Mouse (Mus musculus) heart, postnatal 25 days (tissue): Measurements from ENCODE around the gene Cnot4. TPM values are rescaled to one million over a fixed set of nuclear protein-coding genes. Genes with fewer than 3 reads are reported as not detected.
"Not testable (repeated sequence)": the region's sequence is repeated elsewhere in the genome, so short reads cannot be mapped to it uniquely, and the experiment has no call there.

Source experiments
- DNase-seq: peaks from one replicate; pipeline ENCODE4 v3.0.0; 2022; ENCODE audit warnings: low spot score
- intact Hi-C: fragments of 180-260 bp; cut with DNase I; formaldehyde crosslinking; loops from one replicate; pipeline ENCODE4 v1.15.1; 2025
- total RNA-seq, 2 experiments: library from RNA; stranded (reverse); gene quantifications; 2 replicates each; pipeline ENCODE4 v1.2.3; 2021

Cnot4 gene
- total RNA-seq, result 10 to 100 TPM; 21.8 to 23.3 TPM

DNA sequence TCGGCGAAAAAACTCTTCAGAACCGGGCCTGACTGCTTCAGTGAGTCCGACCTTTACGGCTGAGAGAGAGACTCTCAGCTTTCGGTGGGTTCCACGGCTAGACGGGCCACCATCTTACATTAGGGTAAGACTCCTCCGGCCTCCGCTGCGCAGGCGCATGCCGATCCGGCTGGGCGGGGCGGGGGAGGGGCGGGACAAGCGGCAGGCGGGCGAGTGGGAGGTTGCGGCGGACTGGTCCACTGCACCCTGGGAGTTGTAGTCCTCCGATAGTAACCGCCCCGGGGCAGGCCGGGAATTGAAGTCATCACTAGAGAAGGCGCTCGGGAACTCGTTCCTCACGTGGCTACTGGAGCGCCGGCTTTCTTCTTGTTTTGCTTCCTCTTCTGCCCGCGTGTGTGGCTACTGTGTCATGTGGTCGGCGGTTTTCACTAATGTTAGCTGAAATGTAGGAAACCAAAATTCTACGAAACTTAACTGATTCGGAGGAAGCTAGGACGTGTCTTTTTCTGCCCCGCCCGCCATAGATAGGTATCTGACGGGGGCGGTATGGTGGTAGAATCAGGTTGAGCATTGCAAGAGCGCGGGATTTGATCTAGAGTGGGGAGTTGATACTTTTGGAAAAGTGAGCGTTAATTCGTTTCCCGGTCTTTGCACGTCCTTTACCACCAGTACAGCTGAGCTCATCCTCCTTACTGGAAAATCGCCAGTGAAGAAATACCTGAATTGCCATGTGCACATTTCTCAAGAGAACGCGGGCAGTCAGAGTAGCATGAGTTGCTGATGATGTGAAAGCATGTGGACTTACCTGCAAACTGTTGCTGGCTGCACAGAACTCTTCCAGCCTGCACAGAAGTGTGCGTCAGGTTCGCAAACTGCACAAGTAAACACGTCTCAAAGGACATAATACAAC, at the start of gene Cnot4:
Cnot4 (minus strand) TSS at position 146 of the 910 bp plus-strand sequence.
- intact Hi-C loops, result loop anchor here (2.0 kb wide), 1 partner anchor 43 kb away; the partner anchor contains the start of gene Nup205
- DNase-seq, result peak; percentile 97

DNA sequence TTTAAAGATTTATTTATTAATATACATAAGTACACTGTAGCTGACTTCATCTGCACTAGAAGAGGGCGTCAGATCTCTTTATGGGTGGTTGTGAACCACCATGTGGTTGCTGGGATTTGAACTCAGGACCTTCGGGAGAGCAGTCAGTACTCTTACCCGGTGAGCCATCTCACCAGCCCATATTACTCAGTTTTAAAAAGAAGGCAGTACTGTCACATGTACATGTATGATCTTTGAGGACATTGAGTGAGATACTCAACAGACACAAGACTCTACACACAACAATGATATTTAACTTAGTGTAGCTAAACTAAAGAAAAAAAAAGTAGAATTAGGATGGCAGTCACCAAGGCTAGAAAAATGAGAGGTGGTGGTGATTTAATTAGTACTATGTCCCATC, 45.8 kb upstream of the Cnot4 start:
- DNase-seq, intact Hi-C loops: not testable (repeated sequence)

DNA sequence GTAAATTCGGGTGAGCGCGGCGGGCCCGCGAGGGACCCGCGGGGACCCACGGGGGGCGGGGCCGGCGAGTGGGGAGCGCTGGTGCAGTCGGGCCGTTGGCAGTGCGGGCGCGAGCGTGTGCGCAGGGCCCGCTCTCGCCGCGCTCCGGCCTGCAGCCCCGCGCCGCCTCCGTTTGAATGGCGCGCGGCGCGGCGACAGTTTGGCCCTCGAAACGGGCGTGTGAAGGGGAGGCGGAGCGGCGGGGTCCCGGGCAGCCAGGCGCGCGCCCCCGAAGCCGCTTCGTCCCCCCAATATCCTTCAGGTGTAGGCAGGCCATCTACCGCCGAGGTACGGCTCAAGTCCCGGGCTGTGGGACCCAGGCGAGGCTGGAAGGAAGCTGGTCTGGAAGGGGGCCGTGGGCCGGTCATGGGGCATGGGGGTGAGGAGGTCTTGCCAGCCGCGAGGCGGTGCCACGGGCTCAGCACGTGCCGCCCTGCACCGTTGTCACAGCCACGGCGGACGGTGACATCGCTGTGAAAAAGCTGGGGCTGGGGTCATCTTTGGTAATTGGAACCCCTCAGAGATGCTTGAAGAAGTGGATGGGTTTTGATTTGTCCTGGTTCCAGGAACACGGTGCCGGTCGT, 44.2 kb upstream of the Cnot4 start:
- DNase-seq, result peak; percentile 4
- intact Hi-C loops, result loop anchor here (2.0 kb wide), 1 partner anchor 45 kb away; the partner anchor contains the start of gene Cnot4

GRCm38 (mm10) chr6:35176979-35177649, 43.6 kb upstream of the Cnot4 start, which contains the start of gene Nup205:
Nup205 (plus strand) TSS chr6:35177421.
- DNase-seq, result peak; percentile 63
- intact Hi-C loops, result loop anchor here (2.0 kb wide), 1 partner anchor 44 kb away; the partner anchor contains the start of gene Cnot4

GRCm38 (mm10) chr6:35173181-35173580, 39.7 kb upstream of the Cnot4 start:
- intact Hi-C loops, result loop anchor here (5.0 kb wide), 1 partner anchor 176 kb away; no protein-coding TSS in a partner anchor

GRCm38 (mm10) chr6:35172028-35172427, 38.5 kb upstream of the Cnot4 start:
- intact Hi-C loops, result loop anchor here (5.0 kb wide), 1 partner anchor 175 kb away; no protein-coding TSS in a partner anchor
- not testable (repeated sequence) for DNase-seq

More at GRCm38 (mm10) chr6:35173181-35173580, 39.7 kb upstream of the Cnot4 start:
- no peak for DNase-seq

DNA sequence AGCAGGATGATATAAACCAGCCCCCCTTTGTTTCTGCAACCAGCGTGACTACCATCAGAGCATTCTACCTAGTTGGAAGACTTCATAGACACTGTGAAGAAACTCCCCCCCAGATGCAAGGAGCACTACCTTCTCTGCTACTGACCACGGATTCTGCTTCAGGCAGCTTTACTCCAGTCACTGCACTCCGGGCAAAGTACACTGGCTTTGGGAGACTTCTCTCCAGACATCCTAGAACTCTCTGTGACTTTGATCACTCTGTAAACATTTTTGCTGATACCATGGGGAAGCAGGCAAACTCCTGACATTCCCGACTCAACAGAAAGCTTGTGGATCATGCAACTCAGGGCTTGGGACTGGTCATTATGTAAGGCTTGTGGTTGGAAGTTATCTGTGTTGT, 35.7 kb upstream of the Cnot4 start:
- no peak for DNase-seq
- intact Hi-C loops, result no loop called here

GRCm38 (mm10) chr6:35154540-35154939, 21.0 kb upstream of the Cnot4 start:
- intact Hi-C loops, result no loop called here
- DNase-seq, result no peak

- DNase-seq, result no peak
- intact Hi-C loops, result no loop called here
Measured at GRCm38 (mm10) chr6:35147726-35148422, 14.3 kb upstream of the Cnot4 start.

DNA sequence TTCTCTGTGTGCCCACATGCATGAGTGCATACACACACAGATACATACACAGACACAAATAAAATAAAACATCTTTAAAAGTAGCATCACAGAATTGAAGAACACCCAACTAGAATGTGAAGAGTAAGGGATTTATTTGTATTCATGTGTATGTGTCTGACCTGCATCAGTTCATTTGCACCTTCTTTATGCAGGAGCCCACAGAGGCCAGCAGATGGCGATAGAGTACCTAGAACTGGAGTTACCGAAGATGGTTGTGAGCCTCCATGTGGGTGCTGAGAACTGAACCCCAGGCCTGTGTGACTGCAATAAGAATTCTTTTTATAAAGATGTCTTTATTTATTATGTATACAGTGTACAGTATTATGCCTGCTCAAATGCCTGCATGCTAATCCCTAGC, 12.0 kb upstream of the Cnot4 start:
- intact Hi-C loops, result no loop called here
- no peak for DNase-seq

DNA sequence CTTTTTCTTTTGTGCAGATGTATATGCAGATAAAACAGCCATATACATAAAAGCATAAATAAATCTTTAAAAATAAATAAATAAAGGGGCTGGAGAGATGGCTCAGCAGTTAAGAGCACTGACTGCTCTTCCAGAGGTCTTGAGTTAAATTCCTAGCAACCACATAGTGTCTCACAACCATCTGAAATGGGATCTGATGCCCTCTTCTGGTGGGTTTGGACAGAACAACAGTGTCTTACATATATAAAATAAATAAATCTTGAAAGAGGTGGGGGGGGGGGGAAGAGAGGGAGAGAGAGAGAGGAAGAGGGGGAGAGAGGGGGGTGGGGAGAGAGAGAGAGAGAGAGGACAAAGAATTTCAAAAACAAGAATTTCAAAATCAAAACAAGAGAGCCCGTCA, 6.8 kb upstream of the Cnot4 start:
- intact Hi-C loops, result no loop called here
- no peak for DNase-seq

DNA sequence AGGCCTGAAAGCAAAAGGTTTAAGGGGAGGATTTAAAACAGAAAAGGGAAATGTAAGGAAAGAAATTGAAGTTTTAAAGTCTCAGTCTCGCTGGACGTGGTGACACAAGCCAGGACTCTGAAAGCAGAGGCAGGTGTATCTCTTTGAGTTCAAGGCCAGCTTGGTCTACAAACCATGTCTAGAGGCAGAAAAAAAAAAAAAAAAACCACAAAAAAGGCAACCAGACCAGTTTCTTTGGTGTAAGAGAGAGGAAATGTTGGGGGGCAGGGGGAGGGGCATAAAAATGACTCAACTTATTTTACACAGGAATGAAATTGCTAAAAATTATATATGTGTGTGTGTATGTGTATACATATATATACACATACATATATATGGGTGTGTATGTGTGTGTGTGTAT, 1.3 kb upstream of the Cnot4 start:
- intact Hi-C loops, result no loop called here
- no peak for DNase-seq

- intact Hi-C loops, result loop anchor here (2.0 kb wide), 1 partner anchor 44 kb away; the partner anchor contains the start of gene Nup205
- DNase-seq, result no peak
Measured at GRCm38 (mm10) chr6:35133246-35133578, 312 bp downstream of the Cnot4 start.

DNA sequence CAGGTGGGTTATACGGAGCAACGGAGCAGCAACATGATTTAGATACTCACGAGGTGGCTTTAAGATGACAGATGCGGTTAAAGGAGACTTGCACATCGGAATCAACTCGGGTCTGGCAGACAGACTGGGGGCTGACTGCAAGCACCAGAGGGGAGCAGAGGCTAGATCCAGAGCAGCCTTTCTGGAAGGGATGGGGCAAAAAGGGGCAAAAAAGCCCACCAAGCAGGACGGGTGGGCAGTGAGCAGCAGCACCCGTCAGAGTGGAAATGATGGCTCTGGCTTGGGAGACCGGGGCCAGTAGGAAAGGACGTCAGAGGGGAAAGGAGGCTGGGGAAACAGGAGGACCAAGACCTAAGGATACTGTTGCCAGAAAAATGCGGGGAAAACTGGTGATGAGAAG, 718 bp downstream of the Cnot4 start:
- intact Hi-C loops, result loop anchor here (2.0 kb wide), 1 partner anchor 44 kb away; the partner anchor contains the start of gene Nup205

GRCm38 (mm10) chr6:35122488-35122887, 11.0 kb downstream of the Cnot4 start:
- intact Hi-C loops, result no loop called here
- no peak for DNase-seq

More for the DNA sequence above, 718 bp downstream of the Cnot4 start:
- no peak for DNase-seq

DNA sequence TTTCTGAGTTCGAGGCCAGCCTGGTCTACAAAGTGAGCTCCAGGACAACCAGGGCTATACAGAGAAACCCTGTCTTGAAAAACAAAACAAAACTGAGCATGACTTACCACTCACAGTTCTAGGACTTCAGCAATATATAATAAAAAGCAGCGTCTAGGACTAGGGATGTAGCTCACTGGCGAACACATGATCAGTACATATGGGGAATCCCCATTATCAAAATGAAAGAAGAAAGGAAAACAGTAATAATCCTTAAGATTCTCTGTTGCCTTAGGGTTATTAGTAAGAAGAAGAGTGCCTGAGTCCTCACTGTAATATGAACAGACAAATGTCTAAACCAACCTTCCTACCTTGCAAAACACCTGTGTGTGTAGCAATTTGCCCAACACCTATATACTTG, 11.6 kb downstream of the Cnot4 start:
- no peak for DNase-seq
- intact Hi-C loops, result no loop called here

GRCm38 (mm10) chr6:35102457-35102856, 31.1 kb downstream of the Cnot4 start:
- no peak for DNase-seq
- intact Hi-C loops, result no loop called here

DNA sequence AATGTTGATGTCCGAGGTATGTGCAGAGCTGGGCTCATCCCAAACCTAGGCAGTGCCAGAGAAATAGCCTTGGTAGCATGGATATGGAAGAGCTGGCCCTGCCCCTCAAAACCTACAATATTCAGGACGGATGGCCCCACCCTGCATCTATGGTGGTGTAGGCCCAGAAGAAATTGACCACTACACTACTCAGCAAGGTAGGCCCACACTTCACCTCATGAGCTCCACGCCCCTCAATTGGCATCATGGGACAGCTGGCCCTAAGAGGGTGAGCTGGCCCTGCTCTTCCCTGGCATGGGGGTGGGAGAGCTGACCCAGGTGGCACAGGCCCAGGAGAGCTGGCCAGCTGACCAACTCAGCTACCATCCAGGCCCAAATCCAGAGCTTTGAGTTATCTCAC, 48.6 kb downstream of the Cnot4 start:
- intact Hi-C loops, result no loop called here

DNA sequence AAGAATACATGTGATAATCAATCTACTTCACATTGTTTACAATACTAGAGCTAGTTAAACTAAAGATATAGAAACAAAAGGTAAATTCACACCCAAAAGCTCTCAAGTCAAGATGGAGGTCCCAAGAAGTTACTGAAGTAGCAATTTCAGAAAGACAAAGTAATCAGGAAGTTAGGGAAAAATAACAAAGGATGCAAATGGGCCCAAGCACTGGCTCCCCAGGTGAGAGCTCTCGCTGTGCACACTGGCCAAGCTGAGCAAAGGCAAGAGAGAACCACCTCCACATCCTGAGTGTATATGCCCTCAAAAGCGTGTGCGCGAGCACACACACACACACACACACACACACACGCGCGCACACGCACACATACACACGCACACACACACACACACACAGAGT, 58.4 kb downstream of the Cnot4 start:
- intact Hi-C loops, result no loop called here
- DNase-seq, result no peak

More for the DNA sequence above, 48.6 kb downstream of the Cnot4 start:
- DNase-seq, result no peak

DNA sequence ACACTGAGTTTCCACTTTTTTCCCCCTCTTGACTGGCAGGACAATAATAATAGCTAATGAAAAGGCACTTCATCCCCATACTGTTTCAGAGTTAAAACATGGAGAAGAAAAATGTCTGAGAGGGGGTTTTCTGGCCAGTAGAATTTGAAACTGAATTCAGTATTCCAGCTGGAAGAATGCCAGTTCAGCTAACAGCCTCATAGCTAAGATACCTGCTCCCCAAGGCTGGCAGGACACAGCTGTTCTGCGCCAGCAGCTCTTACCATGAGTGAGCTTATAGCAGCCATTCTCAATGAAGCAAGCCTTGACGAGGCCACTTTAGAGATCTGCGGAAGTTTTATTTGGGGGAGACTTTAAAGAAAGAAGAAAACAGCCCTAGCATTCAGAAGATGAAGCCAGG, 62.3 kb downstream of the Cnot4 start:
- DNase-seq, result no peak
- intact Hi-C loops, result no loop called here
